Mouse (Mus musculus): ENCODE measurements around the gene Frem1.

DNA sequence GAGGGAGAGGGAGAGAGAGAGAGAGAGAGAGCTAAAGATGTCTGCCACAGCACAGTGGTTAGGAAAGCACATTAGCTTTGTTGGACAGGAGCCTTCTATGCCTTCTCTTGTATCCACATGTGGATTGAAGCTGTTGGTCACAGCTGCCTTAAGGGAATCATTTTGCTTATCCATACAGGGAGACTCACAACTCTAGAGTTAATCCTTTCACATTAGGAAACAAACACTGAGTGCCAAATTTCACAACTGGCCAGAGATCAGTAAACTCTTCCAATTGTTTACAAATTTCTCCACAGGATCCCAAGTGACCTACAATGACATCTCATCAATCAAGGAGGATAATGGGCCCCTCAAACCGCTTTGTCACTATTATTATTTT is 166.6 kb downstream of the Frem1 start:
- TF ChIP-seq EP300 (IDR thresholded peaks at IDR 0.05; ENCODE audit: insufficient read depth, low read depth, low read length) (no peak), POLR2A (IDR thresholded peaks at IDR 0.05; ENCODE audit: insufficient read depth, low read length) (no peak), CTCF (IDR thresholded peaks at IDR 0.05; ENCODE audit: low read depth, low read length) (no peak)
